Mouse (Mus musculus) CH12.LX (cell line): Measurements from ENCODE around the gene Cilp2. TPM values are rescaled to one million over a fixed set of nuclear protein-coding genes. Genes with fewer than 3 reads are reported as not detected.

Source experiments
- DNase-seq: peaks from one replicate; pipeline ENCODE4 v3.0.0-alpha.2; 2013; ENCODE audit errors: extremely low read depth
- H3K27ac ChIP-seq: 2 replicates; pipeline ENCODE4 v1.5.1; 2012; ENCODE audit warnings: low read depth, mild to moderate bottlenecking, control low read depth, moderate library complexity; ENCODE audit not compliant: insufficient read depth
- H3K27me3 ChIP-seq: replicated peaks from 2 replicates; pipeline ENCODE3; 2012; ENCODE audit warnings: inconsistent platforms
- H3K36me3 ChIP-seq, 2 experiments: replicated peaks in 1 of 2; 2 replicates each; pipeline versions ENCODE3 to v1.6.1; 2012; ENCODE audit warnings: inconsistent platforms in 1 of 2, low read length in 1 of 2, mild to moderate bottlenecking in 1 of 2, mixed read lengths in 1 of 2, moderate library complexity in 1 of 2; ENCODE audit not compliant: control insufficient read depth in 1 of 2, insufficient read depth in 1 of 2
- H3K4me1 ChIP-seq, 2 experiments: 2 replicates each; pipeline ENCODE4 v1.6.1; 2012; ENCODE audit warnings: inconsistent platforms in 1 of 2, moderate library complexity in 1 of 2; ENCODE audit not compliant: insufficient read depth in 2 of 2, control insufficient read depth in 1 of 2
- H3K4me2 ChIP-seq: 2 replicates; pipeline ENCODE4 v1.6.1; 2012; ENCODE audit warnings: low read depth, mild to moderate bottlenecking, control low read depth; ENCODE audit not compliant: poor library complexity, insufficient read depth, severe bottlenecking
- H3K4me3 ChIP-seq, 3 experiments: fragments of 150-350 bp in 1 of 3; sonication (generic) in 1 of 3; replicated peaks in 1 of 3; 2 replicates each; pipeline versions ENCODE3 to v1.5.1; 2011 to 2012; ENCODE audit warnings: low read depth in 2 of 3, low read length in 2 of 3, mild to moderate bottlenecking in 2 of 3, moderate library complexity in 2 of 3, control low read depth in 1 of 3, improper control_type of control experiment in 1 of 3, inconsistent platforms in 1 of 3, mixed read lengths in 1 of 3; ENCODE audit not compliant: poor library complexity in 1 of 3
- H3K79me2 ChIP-seq: replicated peaks from 2 replicates; pipeline ENCODE4 v1.6.1; 2012; ENCODE audit warnings: mild to moderate bottlenecking, moderate library complexity; ENCODE audit not compliant: control insufficient read depth, poor library complexity, insufficient read depth, severe bottlenecking; ENCODE audit errors: extremely low read depth
- H3K9ac ChIP-seq: 2 replicates; pipeline ENCODE4 v1.6.1; 2012; ENCODE audit warnings: low read depth, mild to moderate bottlenecking, control low read depth, moderate library complexity; ENCODE audit not compliant: insufficient read depth
- H3K9me3 ChIP-seq: replicated peaks from 2 replicates; pipeline ENCODE3; 2012; ENCODE audit warnings: low read length, inconsistent platforms, mixed read lengths
- CTCF ChIP-seq, 2 experiments: IDR thresholded peaks in 1 of 2; conservative IDR thresholded peaks in 1 of 2; 2 replicates each; pipeline ENCODE4 v1.5.1; 2011 to 2012; ENCODE audit warnings: low read depth in 2 of 2, low read length in 2 of 2, improper control_type of control experiment in 1 of 2, inconsistent platforms in 1 of 2, mild to moderate bottlenecking in 1 of 2, moderate library complexity in 1 of 2
- E2F4 ChIP-seq: IDR thresholded peaks from 2 replicates; pipeline ENCODE4 v1.6.1; 2011; ENCODE audit warnings: low read depth, low read length, improper control_type of control experiment; ENCODE audit not compliant: insufficient replicate concordance
- GABPA ChIP-seq: IDR thresholded peaks from 2 replicates; pipeline ENCODE4 v1.6.1; 2012; ENCODE audit warnings: low read depth, low read length, improper control_type of control experiment, inconsistent platforms; ENCODE audit not compliant: insufficient replicate concordance
- JUN ChIP-seq: IDR thresholded peaks from 2 replicates; pipeline ENCODE4 v1.6.1; 2011; ENCODE audit warnings: low read depth, mild to moderate bottlenecking, low read length, improper control_type of control experiment, moderate library complexity; ENCODE audit not compliant: insufficient read depth
- KAT2A ChIP-seq: IDR thresholded peaks from 2 replicates; pipeline ENCODE4 v1.6.1; 2012; ENCODE audit warnings: low read length, improper control_type of control experiment, inconsistent platforms; ENCODE audit not compliant: insufficient replicate concordance
- MAZ ChIP-seq: IDR thresholded peaks from 2 replicates; pipeline ENCODE4 v1.6.1; 2012; ENCODE audit warnings: low read depth, mild to moderate bottlenecking, inconsistent platforms, low read length, improper control_type of control experiment, moderate library complexity
- MXI1 ChIP-seq: IDR thresholded peaks from 2 replicates; pipeline ENCODE4 v1.6.1; 2011; ENCODE audit warnings: mild to moderate bottlenecking, low read depth, low read length, improper control_type of control experiment
- RCOR1 ChIP-seq: conservative IDR thresholded peaks from 2 replicates; pipeline ENCODE4 v1.6.1; 2012; ENCODE audit warnings: low read depth, mild to moderate bottlenecking, inconsistent platforms, low read length, improper control_type of control experiment
- TCF12 ChIP-seq: IDR thresholded peaks from 2 replicates; pipeline ENCODE4 v1.6.1; 2014; ENCODE audit warnings: low read depth, mild to moderate bottlenecking, inconsistent platforms, low read length, improper control_type of control experiment
- UBTF ChIP-seq: IDR thresholded peaks from 2 replicates; pipeline ENCODE4 v1.6.1; 2012; ENCODE audit warnings: low read depth, mild to moderate bottlenecking, inconsistent platforms, low read length, improper control_type of control experiment, moderate library complexity
- ZC3H11A ChIP-seq: IDR thresholded peaks from 2 replicates; pipeline ENCODE4 v1.6.1; 2012; ENCODE audit warnings: low read depth, mild to moderate bottlenecking, inconsistent platforms, low read length, improper control_type of control experiment
- ZMIZ1 ChIP-seq: IDR thresholded peaks from 2 replicates; pipeline ENCODE4 v1.6.1; 2012; ENCODE audit warnings: low read depth, mild to moderate bottlenecking, inconsistent platforms, low read length, improper control_type of control experiment
- dilution Hi-C: fragments of 300-500 bp; cut with MboI; formaldehyde crosslinking; loops from 2 replicates; pipeline ENCODE4 v1.14.3; 2020; ENCODE audit warnings: low sequenced_read_pairs; ENCODE audit not compliant: extremely low pct_unique_long_range_greater_than_20kb, extremely low pct_ligation_motif_present
- in situ Hi-C: fragments of 300-500 bp; cut with MboI; formaldehyde crosslinking; loops from 3 replicates; pipeline ENCODE4 v1.14.3; 2019; ENCODE audit warnings: low sequenced_read_pairs, low pct_ligation_motif_present, low pct_unique_long_range_greater_than_20kb, mixed read lengths
- polyA plus RNA-seq: library from polyadenylated mRNA; unstranded; fragments of >175 nt; gene quantifications from 2 replicates; pipeline ENCODE4 v1.2.1, GENCODE M21; 2012; ENCODE audit warnings: low read depth; ENCODE audit not compliant: insufficient read length
- total RNA-seq, 2 experiments: library from RNA; depleted of rRNA; stranded (reverse); fragments of 300-350 nt in 1 of 2; fragments of >200 nt in 1 of 2; gene quantifications; 2 replicates each; pipeline ENCODE4 v1.2.3; 2012 to 2014

Cilp2 gene
- total and polyA plus RNA-seq, 3 experiments: 0.04 to 0.08 TPM; not detected in 1

GRCm38 (mm10) chr8:69848951-69849350 is 38.5 kb downstream of the Cilp2 start:
- no peak overlapping the region for H3K4me3 ChIP-seq
- no peaks in the 10 kb centered on the region for H3K27me3 ChIP-seq
- H3K79me2 ChIP-seq: no peaks in the 10 kb centered on the region
- no peaks in the 10 kb centered on the region for H3K36me3 ChIP-seq
- H3K27ac ChIP-seq: no peak overlapping the region
- H3K9ac ChIP-seq: no peak overlapping the region
- DNase-seq: no peak
- in situ Hi-C loops (no loop called here), dilution Hi-C loops (no loop called here)
- peaks cover 0 to 9% of the 10 kb centered on the region in 2 experiments; a peak in 2 of 4 replicates for H3K4me1 ChIP-seq
- no peak overlapping the region for H3K4me2 ChIP-seq
- no peaks in the 10 kb centered on the region for H3K9me3 ChIP-seq
- TF ChIP-seq MAZ (no peak), ZMIZ1 (no peak), KAT2A (no peak), CTCF (conservative IDR thresholded peaks at IDR 0.05 in 1 of 2, IDR thresholded peaks at IDR 0.05 in 1 of 2; ENCODE audit: low read depth in 2 of 2, low read length in 2 of 2) (no peak), RCOR1 (no peak), GABPA (no peak), JUN (no peak), ZC3H11A (no peak), E2F4 (no peak), UBTF (no peak), TCF12 (no peak)

DNA sequence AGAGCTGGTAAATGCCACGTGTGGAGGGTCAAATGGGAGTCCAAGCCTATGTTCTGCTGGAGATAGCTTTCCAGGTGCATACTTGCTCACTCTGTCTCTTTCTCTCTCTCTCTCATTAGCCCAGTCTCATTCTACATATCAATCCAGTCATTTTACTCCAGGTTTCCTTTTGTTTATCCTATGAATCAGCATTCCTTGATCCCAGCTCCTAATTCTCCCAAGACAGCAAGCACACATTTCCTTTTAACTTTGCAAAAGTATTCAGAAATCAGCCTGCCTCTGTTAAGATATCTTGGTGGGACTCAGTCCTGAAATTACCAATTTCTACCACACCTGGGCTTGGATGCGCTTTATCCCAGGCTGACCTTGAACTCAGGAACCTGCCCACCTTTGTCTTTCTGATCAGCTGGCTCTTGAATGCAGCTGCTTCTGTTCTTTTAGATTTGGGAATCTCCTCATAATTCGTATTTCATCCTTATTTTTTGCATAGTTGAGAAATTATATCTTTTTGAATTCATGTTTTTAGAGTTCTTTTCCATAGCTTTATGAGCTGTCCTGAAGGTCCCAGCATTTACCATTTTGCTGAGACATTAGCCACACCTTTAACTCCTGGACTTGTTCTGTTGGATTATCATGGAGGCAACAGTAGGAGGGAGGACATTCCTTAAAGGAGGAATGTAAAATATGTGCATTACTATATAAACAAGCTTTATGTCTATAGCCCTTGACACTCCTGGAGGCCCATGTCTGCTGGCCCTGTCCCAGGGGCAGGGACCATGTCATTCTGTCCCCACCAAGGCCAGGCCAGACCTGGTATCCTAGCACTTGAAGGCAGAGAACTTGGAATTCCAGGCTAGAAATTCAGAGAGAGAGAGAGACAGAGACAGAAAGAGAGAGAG is 40.1 kb downstream of the Cilp2 start:
- Histone ChIP-seq H3K79me2 (no peaks in the 10 kb centered on the region), H3K9ac (no peak overlapping the region), H3K36me3 (no peaks in the 10 kb centered on the region), H3K4me2 (no peak overlapping the region), H3K4me3 (no peak overlapping the region), H3K27ac (no peak overlapping the region), H3K4me1 (peaks cover 0 to 9% of the 10 kb centered on the region in 2 experiments; a peak in 2 of 4 replicates), H3K9me3 (peaks cover 3% of the 10 kb centered on the region), H3K27me3 (no peaks in the 10 kb centered on the region)
- TF ChIP-seq MXI1: no peak
- dilution Hi-C loops (no loop called here), in situ Hi-C loops (no loop called here)
- DNase-seq: no peak
